Mouse (Mus musculus) stomach, embryonic 16.5 days (tissue): ENCODE measurements around the gene Arhgap27. TPM values are rescaled to one million over a fixed set of nuclear protein-coding genes. Genes with fewer than 3 reads are reported as not detected.

Source experiments
- ATAC-seq: fragments of 200-750 bp; cut with Nextera tagmentation; 2 replicates; pipeline ENCODE4 v1.8.0; 2017; ENCODE audit warnings: moderate number of reproducible peaks, moderate TSS enrichment; ENCODE audit not compliant: insufficient read depth, low FRiP score
- H3K27ac ChIP-seq: fragments of 300-500 bp; sonication (generic); 2 replicates; pipeline ENCODE4 v1.5.1; 2014; ENCODE audit warnings: low read length
- H3K27me3 ChIP-seq: fragments of 300-500 bp; sonication (generic); 2 replicates; pipeline ENCODE4 v1.6.1; 2014; ENCODE audit warnings: low read length, control low read depth, mixed read lengths; ENCODE audit not compliant: control insufficient read depth, insufficient read depth
- H3K36me3 ChIP-seq: fragments of 300-500 bp; sonication (generic); 2 replicates; pipeline ENCODE4 v1.6.1; 2014; ENCODE audit warnings: low read length; ENCODE audit not compliant: control insufficient read depth, insufficient read depth
- H3K4me1 ChIP-seq: fragments of 300-500 bp; sonication (generic); 2 replicates; pipeline ENCODE4 v1.6.1; 2014; ENCODE audit warnings: low read length, control low read depth, mixed read lengths; ENCODE audit not compliant: control insufficient read depth, insufficient read depth
- H3K4me2 ChIP-seq: fragments of 300-500 bp; sonication (generic); 2 replicates; pipeline ENCODE4 v1.6.1; 2014; ENCODE audit warnings: low read depth, low read length, mixed read lengths
- H3K4me3 ChIP-seq: fragments of 300-500 bp; sonication (generic); replicated peaks from 2 replicates; pipeline ENCODE4 v1.5.1; 2014; ENCODE audit warnings: mild to moderate bottlenecking, low read length
- H3K9ac ChIP-seq: fragments of 300-500 bp; sonication (generic); 2 replicates; pipeline ENCODE4 v1.6.1; 2014; ENCODE audit warnings: low read length
- H3K9me3 ChIP-seq: fragments of 300-500 bp; sonication (generic); replicated peaks from 2 replicates; pipeline ENCODE4 v1.6.1; 2016; ENCODE audit warnings: low read length, control low read depth; ENCODE audit not compliant: control insufficient read depth
- WGBS: fragments of 180-500 bp; shearing (Covaris S2); extraction: QIAGEN DNeasy Blood & Tissue Kit; methylation state at CpG from one replicate; pipeline ENCODE4 v1.1.7; 2014; 5-methylcytosine and 5-hydroxymethylcytosine counted together
- polyA plus RNA-seq: library from polyadenylated mRNA; unstranded; fragments of >200 nt; fragmentation: Nextera tagmentation; extraction: Ambion mirVana; gene quantifications from 2 replicates; pipeline ENCODE4 v1.2.1, GENCODE M21; 2015

The Arhgap27 gene
- polyA plus RNA-seq, 1 experiment from 2014 or later: 19.1 TPM

DNA sequence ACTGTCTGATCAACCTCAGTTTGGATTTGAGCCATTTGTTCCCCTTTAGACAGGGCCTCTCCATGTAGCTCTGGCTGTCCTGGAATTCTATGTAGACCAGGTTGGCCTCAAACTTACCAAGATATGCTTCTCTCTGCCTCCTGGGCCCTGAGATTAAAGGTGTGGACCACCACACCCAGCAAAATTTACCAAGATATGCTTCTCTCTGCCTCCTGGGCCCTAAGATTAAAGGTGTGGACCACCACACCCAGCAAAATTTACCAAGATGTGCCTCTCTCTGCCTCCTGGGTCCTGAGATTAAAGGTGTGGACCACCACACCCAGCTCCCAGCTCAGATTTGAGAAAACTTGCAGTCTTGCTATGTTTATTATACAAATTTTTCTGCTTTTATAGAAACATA is 41.1 kb upstream of the Arhgap27 start:
- H3K9me3 ChIP-seq: no peaks in the 10 kb centered on the region
- no peak for ATAC-seq
- peaks cover 5% of the 10 kb centered on the region; the same call in 1 of the 2 replicates for H3K4me1 ChIP-seq
- H3K27me3 ChIP-seq: no peaks in the 10 kb centered on the region
- H3K36me3 ChIP-seq: no peaks in the 10 kb centered on the region; the same call in 1 of the 2 replicates
- no peak overlapping the region for H3K4me3 ChIP-seq
- no peak overlapping the region for H3K9ac ChIP-seq
- H3K27ac ChIP-seq: no peak overlapping the region
- H3K4me2 ChIP-seq: no peak overlapping the region

DNA sequence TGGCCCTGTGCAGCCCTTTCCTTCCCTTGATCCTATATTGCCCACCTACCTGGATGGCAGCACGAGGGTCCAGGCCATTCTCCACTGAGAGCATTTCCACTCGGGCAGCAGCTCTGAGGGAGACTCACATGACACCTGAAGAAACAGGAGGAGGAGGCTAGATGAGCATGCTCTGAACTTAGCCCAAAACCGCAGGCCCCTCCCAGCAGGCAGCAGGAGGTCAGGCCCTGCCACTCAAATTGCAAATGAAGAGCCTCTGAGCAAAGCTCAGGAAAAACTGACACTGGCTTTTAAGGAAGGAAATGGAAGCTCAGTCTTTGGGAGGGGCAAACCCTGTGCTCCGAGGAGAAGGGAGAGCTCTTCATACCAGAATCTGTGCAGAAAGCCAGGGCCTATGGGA is 40.3 kb upstream of the Arhgap27 start:
- no peaks in the 10 kb centered on the region; the same call in 1 of the 2 replicates for H3K36me3 ChIP-seq
- 61% methylated on average over 4 of the region's 4 CpGs for WGBS
- H3K9ac ChIP-seq: no peak overlapping the region
- H3K4me1 ChIP-seq: peaks cover 5% of the 10 kb centered on the region; the same call in 1 of the 2 replicates
- no peaks in the 10 kb centered on the region for H3K27me3 ChIP-seq
- no peaks in the 10 kb centered on the region for H3K9me3 ChIP-seq
- no peak for ATAC-seq
- no peak overlapping the region for H3K4me3 ChIP-seq
- H3K27ac ChIP-seq: no peak overlapping the region
- no peak overlapping the region for H3K4me2 ChIP-seq

DNA sequence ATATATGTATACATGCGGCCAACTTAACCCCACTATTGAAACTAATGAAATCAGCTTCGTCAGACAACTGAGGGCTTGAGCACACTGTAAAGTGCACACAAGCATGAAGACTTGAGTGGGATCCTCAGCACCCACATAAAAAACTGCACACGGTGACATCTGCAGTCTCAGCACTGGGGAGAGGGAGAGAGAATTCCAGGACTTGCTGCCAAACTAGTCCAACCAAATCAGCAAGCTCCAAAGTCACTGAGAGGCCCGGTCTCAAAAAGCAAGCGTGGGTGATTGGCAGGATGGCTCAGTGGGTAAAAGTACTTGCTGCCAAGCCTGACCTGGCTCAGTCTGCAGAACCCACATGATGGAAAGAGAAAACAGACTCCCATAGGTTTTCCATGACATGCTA is 39.2 kb upstream of the Arhgap27 start:
- no peak overlapping the region for H3K9ac ChIP-seq
- WGBS: 81% methylated on average over 5 of the region's 5 CpGs

DNA sequence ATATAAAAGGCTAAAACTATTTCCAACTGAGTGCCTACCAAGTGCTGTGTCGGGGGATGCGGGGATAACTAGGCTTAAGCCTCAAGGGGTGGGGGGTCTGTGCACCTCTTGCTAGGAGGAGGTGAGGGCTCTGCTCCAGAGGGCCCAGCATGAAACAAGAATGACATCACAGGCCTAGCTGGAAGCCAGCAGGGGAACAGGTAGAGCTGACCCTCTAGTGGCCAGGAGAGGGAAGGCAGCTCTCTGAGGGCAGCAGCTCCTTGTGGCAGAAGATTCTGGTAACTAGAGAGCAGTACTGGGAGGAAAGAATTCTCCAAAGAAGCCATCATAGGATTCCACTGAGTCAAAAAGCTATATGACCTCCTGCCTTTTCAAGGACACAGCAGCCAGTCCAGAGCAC is 38.7 kb upstream of the Arhgap27 start:
- Histone ChIP-seq H3K27me3 (no peaks in the 10 kb centered on the region), H3K9me3 (no peaks in the 10 kb centered on the region), H3K27ac (no peak overlapping the region), H3K4me3 (no peak overlapping the region), H3K36me3 (no peaks in the 10 kb centered on the region; the same call in 1 of the 2 replicates), H3K4me1 (peaks cover 3% of the 10 kb centered on the region; the same call in 1 of the 2 replicates), H3K4me2 (no peak overlapping the region), H3K9ac (no peak overlapping the region)
- peak; percentile 32; the same call in 1 of the 2 replicates for ATAC-seq
- 60% methylated on average over 2 of the region's 2 CpGs for WGBS

More for the DNA sequence above, 39.2 kb upstream of the Arhgap27 start:
- Histone ChIP-seq H3K4me2 (no peak overlapping the region), H3K9me3 (no peaks in the 10 kb centered on the region), H3K4me3 (no peak overlapping the region), H3K4me1 (peaks cover 5% of the 10 kb centered on the region; the same call in 1 of the 2 replicates), H3K36me3 (no peaks in the 10 kb centered on the region; the same call in 1 of the 2 replicates), H3K27me3 (no peaks in the 10 kb centered on the region), H3K27ac (no peak overlapping the region)
- no peak for ATAC-seq

DNA sequence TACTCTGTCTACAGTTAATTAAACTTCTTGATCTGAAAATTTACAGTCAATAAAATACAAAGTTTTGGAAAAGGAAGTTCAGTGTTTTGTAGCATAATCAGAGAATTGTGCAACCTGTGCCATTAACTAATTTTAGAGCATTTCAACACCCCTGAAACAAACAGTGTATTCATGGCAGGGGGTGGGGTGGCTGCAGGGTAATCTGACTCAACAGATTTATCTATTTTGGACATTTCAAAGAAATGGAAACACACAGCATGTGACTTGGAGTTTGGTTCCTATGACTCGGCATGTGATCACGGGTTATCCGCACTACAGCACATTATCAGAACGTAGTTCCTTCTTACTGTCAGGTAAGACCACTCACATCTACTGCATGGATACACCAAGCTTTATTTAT is 36.5 kb upstream of the Arhgap27 start:
- no peak overlapping the region for H3K9ac ChIP-seq
- H3K4me1 ChIP-seq: no peaks in the 10 kb centered on the region
- ATAC-seq: no peak
- no peak overlapping the region for H3K27ac ChIP-seq
- WGBS: 88% methylated on average over 4 of the region's 4 CpGs
- no peak overlapping the region for H3K4me3 ChIP-seq
- no peaks in the 10 kb centered on the region for H3K9me3 ChIP-seq
- H3K4me2 ChIP-seq: no peak overlapping the region
- peaks cover 4% of the 10 kb centered on the region; the same call in 1 of the 2 replicates for H3K36me3 ChIP-seq
- H3K27me3 ChIP-seq: no peaks in the 10 kb centered on the region

DNA sequence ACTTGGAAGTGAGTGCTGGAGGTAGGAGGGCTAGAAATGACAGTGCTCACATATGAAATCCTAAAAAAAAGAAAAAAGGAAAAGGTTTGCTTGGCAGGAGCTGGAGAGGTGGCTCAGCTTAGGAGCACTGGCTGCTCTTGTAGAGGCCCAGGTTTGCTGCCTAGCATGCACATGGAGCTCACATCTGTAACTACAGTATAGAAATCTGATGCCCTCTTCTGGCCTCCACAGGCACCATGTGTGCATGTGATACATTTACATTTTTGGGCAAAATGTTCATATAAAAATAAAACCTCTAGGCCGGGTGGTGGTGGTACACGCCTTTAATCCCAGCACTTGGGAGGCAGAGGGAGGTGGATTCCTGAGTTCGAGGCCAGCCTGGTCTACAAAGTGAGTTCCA is 35.6 kb upstream of the Arhgap27 start:
- H3K4me1 ChIP-seq: no peaks in the 10 kb centered on the region
- H3K4me2 ChIP-seq: no peak overlapping the region
- H3K27ac ChIP-seq: no peak overlapping the region
- H3K27me3 ChIP-seq: no peaks in the 10 kb centered on the region
- no peak for ATAC-seq
- H3K36me3 ChIP-seq: peaks cover 9% of the 10 kb centered on the region
- H3K9ac ChIP-seq: no peak overlapping the region
- H3K4me3 ChIP-seq: no peak overlapping the region
- H3K9me3 ChIP-seq: no peaks in the 10 kb centered on the region
- 86% methylated on average over 3 of the region's 3 CpGs for WGBS

DNA sequence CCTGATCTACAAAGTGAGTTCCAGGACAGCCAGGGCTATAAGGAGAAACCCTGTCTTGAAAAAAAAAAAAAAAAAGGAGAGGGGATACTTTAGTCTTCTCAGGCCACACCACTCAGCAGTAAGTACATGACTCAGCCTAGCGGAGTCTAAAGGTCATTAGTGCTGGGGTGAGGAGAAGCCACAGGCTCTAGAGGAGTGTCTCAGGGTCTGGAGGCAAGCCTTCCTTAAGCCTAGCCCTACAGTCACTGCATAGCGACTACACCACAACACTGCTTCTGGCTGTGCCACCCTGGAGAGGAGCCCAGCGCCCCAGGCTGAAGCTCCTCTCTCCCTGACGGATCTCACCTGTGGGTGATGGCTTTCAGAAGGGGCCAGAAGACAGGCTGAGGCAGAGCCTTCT is 33.2 kb upstream of the Arhgap27 start:
- H3K4me3 ChIP-seq: no peak overlapping the region
- peaks cover 9% of the 10 kb centered on the region for H3K36me3 ChIP-seq
- H3K27me3 ChIP-seq: no peaks in the 10 kb centered on the region
- no peak for ATAC-seq
- H3K9ac ChIP-seq: no peak overlapping the region
- WGBS: 89% methylated on average over 4 of the region's 4 CpGs
- no peak overlapping the region for H3K4me2 ChIP-seq
- H3K4me1 ChIP-seq: no peaks in the 10 kb centered on the region
- no peak overlapping the region for H3K27ac ChIP-seq
- H3K9me3 ChIP-seq: no peaks in the 10 kb centered on the region

DNA sequence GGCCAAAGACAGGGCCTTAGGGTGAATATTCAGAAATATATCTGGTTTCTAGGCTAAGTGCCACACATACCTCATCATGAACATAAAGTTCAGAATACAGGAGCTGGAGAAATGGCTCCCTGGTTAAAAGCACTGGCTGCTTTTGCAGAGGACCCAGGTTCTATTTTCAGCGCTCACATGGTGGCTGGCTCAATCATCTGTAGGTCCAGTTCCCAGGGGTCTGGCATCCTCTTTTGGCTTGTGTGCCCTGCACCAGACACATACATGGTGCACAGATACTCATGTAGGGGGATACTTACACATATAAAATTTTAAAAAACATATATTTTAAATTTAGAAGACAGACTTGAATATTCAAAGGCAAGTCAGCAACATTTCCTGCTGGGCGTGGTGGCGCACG is 32.7 kb upstream of the Arhgap27 start:
- no peaks in the 10 kb centered on the region for H3K4me1 ChIP-seq
- no peaks in the 10 kb centered on the region for H3K9me3 ChIP-seq
- no peak overlapping the region for H3K27ac ChIP-seq
- peaks cover 9% of the 10 kb centered on the region for H3K36me3 ChIP-seq
- H3K4me2 ChIP-seq: no peak overlapping the region
- no peak for ATAC-seq
- H3K4me3 ChIP-seq: no peak overlapping the region
- H3K27me3 ChIP-seq: no peaks in the 10 kb centered on the region
- no peak overlapping the region for H3K9ac ChIP-seq
- WGBS: 96% methylated on average over 4 of the region's 4 CpGs

DNA sequence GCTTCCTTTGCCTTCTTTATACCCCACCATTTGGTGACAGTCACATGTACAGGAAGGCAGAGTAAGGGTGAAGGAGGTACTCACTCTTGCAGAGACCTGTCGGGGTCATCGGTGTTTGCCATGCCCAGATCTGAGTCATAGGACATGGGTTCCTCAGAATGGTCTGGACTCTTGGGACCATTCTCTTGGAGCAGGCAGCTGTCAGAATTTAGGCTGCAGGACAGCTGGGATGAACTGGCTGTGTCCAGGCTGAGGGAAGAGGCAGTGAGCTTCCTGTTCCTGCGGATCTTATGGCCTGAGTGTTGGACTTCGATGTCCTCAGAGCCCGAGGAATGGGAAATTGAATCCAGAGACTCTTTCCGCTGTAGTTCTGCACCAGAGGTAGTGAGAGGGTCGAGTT is 31.1 kb upstream of the Arhgap27 start:
- 89% methylated on average over 7 of the region's 7 CpGs for WGBS
- no peak overlapping the region for H3K4me2 ChIP-seq
- H3K27ac ChIP-seq: no peak overlapping the region
- H3K4me1 ChIP-seq: no peaks in the 10 kb centered on the region
- H3K27me3 ChIP-seq: no peaks in the 10 kb centered on the region
- no peak overlapping the region for H3K4me3 ChIP-seq
- peaks cover 9% of the 10 kb centered on the region for H3K36me3 ChIP-seq
- no peak overlapping the region for H3K9ac ChIP-seq
- ATAC-seq: no peak
- H3K9me3 ChIP-seq: no peaks in the 10 kb centered on the region

DNA sequence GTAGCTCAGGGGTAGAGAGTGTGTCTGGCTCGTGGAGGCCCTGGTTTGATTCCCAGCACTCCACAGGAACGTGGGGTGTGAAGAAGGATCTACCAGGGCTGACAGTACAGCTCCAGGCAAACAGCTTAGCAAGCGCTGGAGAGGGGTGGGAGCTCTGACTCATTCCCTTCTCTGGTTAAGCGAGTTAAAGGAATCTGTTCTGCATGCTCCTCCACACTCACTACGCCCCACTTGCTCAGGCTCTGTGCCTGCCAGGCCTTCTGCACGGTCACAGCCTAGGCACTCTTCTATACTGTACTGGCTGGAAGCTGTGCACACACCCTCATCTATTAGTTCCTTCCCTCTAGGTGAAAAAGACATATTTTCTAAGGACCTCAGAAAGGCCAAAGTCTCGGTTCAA is 30.5 kb upstream of the Arhgap27 start:
- ATAC-seq: no peak
- Histone ChIP-seq H3K27me3 (no peaks in the 10 kb centered on the region), H3K9me3 (no peaks in the 10 kb centered on the region), H3K9ac (no peak overlapping the region), H3K4me2 (no peak overlapping the region), H3K36me3 (peaks cover 9% of the 10 kb centered on the region), H3K27ac (no peak overlapping the region), H3K4me3 (no peak overlapping the region), H3K4me1 (no peaks in the 10 kb centered on the region)
- WGBS: 88% methylated on average over 7 of the region's 7 CpGs
